Mouse (Mus musculus): ENCODE results near the gene Retn. TPM values are rescaled to one million over a fixed set of nuclear protein-coding genes. Genes with fewer than 3 reads are reported as not detected.

Gene Retn
- polyA plus RNA-seq, 1 experiment from 2014 or later, result not detected

- Histone ChIP-seq H3K4me3 (ENCODE audit: inconsistent target) (peak within 1 kb of the TSS; percentile 99), H3K27ac (peak within 1 kb of the TSS; percentile 79), H3K79me2 (ENCODE audit: inconsistent target) (peaks cover 24% of the 10 kb centered on the region), H3K36me3 (ENCODE audit: inconsistent target) (peaks cover 14% of the 10 kb centered on the region; the same call in 1 of the 2 replicates)
- under 1% methylated on average over 61 of the region's 61 CpGs for WGBS (ENCODE audit: missing documents)
These were observed 20.8 kb downstream of the Retn start, which contains the start of gene Trappc5 for GRCm38 (mm10) chr8:3676131-3676992. Gene Trappc5 (plus strand): TSS chr8:3676299.

DNA sequence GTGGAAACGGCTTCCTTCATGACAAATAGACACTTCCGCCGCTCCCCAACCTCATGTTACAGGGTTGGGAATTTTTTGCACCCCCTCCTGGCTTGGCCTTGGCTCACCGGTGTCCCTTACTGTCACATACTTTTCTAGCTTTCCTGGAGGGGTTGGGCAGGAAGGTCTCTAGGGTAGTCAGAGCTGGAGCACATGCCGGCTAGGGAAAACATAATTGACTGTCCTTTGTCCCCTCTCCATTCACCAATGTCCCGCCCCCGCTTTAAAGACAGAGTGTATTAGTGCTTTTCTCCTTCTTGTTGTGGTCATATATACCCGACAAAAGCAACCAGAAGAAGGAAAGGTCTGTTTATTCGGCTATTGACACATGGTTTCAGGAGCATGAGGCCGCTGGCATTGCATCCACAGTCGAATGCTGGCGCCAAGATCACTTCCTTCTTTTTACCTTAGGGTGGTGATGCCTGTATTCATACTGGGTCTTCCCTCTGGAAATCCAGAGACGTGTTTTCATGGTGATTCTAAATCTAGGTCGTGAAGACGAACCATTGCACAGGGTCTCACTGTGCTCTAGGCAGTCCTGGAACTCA, 21.5 kb downstream of the Retn start:
- WGBS (ENCODE audit: missing documents), result 2% methylated on average over 15 of the region's 15 CpGs
- peak overlapping the region; percentile 99 for H3K4me3 ChIP-seq (ENCODE audit: inconsistent target)
- H3K36me3 ChIP-seq (ENCODE audit: inconsistent target), result peaks cover 14% of the 10 kb centered on the region; the same call in 1 of the 2 replicates
- H3K27ac ChIP-seq, result peak overlapping the region; percentile 79
- peaks cover 24% of the 10 kb centered on the region for H3K79me2 ChIP-seq (ENCODE audit: inconsistent target)

DNA sequence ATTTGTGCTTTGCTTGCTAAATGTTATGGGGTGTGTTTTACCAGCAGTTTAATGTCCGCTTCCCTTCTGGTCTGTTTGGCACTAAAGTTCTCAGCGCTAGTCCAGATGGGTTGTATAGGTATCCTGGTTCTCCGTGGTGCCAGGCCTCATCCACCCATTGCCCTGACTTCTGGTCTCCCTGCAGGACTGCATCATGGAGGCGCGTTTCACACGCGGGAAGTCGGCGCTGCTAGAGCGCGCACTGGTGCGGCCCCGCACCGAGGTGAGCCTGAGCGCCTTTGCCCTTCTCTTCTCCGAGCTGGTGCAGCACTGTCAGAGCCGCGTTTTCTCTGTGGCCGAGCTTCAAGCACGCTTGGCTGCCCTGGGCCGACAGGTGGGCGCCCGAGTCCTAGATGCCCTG, 23.3 kb downstream of the Retn start:
- H3K36me3 ChIP-seq (ENCODE audit: inconsistent target), result peaks cover 14% of the 10 kb centered on the region; the same call in 1 of the 2 replicates
- peaks cover 24% of the 10 kb centered on the region for H3K79me2 ChIP-seq (ENCODE audit: inconsistent target)
- no peak overlapping the region for H3K4me3 ChIP-seq (ENCODE audit: inconsistent target)
- WGBS (ENCODE audit: missing documents), result 97% methylated on average over 23 of the region's 23 CpGs
- no peak overlapping the region for H3K27ac ChIP-seq

- WGBS (ENCODE audit: missing documents), result 91% methylated on average over 18 of the region's 23 CpGs
- Histone ChIP-seq H3K79me2 (ENCODE audit: inconsistent target) (peaks cover 24% of the 10 kb centered on the region), H3K4me3 (ENCODE audit: inconsistent target) (no peak overlapping the region), H3K27ac (no peak overlapping the region), H3K36me3 (ENCODE audit: inconsistent target) (peaks cover 14% of the 10 kb centered on the region; the same call in 1 of the 2 replicates)
These were observed 23.7 kb downstream of the Retn start for GRCm38 (mm10) chr8:3679236-3679635.

DNA sequence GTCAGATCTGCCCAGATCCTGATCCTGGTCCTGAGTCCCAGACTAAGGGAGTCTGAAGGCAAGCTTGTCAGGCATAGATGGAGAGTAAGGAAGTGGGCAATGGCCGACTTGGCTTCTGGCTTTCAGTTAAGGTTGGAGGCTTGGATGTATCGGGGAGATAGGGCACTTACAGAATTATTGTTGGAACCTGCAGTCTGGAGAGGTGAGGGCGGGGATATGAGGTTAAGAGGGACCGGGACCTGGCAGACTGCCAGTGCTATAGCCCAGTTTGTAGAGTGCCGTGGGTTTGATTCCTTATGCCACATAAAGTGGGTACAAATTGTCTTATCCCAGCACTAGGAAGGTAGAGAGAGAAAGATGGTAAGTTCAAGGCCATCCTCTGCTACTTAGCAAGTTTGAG, 24.1 kb downstream of the Retn start:
- peaks cover 24% of the 10 kb centered on the region for H3K79me2 ChIP-seq (ENCODE audit: inconsistent target)
- no peak overlapping the region for H3K27ac ChIP-seq
- H3K36me3 ChIP-seq (ENCODE audit: inconsistent target), result peaks cover 14% of the 10 kb centered on the region; the same call in 1 of the 2 replicates
- H3K4me3 ChIP-seq (ENCODE audit: inconsistent target), result no peak overlapping the region
- WGBS (ENCODE audit: missing documents), result 94% methylated on average over 5 of the region's 5 CpGs

DNA sequence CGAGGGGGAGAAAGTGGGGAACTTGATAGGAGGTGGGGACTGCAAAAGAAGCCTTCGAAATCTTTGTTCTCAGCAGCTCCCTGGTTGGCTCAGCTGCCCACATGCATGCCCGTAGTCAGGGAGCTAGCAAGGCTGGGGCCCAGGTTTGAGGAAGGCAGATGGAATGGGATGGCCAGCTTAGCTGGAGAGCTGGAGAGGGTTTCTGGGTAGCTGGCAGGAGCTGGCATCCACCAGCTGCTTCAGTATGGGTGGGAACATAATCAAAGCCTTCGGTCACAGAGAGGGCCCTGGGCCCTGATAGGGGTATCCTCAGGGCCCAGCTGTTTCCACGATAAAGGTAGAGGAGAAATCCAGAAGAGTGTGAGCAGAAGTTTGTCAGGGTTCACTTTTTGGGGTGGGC, 26.9 kb downstream of the Retn start:
- no peak overlapping the region for H3K4me3 ChIP-seq (ENCODE audit: inconsistent target)
- peaks cover 14% of the 10 kb centered on the region for H3K79me2 ChIP-seq (ENCODE audit: inconsistent target)
- H3K36me3 ChIP-seq (ENCODE audit: inconsistent target), result peaks cover 14% of the 10 kb centered on the region; the same call in 1 of the 2 replicates
- H3K27ac ChIP-seq, result no peak overlapping the region
- WGBS (ENCODE audit: missing documents), result 97% methylated on average over 5 of the region's 5 CpGs

DNA sequence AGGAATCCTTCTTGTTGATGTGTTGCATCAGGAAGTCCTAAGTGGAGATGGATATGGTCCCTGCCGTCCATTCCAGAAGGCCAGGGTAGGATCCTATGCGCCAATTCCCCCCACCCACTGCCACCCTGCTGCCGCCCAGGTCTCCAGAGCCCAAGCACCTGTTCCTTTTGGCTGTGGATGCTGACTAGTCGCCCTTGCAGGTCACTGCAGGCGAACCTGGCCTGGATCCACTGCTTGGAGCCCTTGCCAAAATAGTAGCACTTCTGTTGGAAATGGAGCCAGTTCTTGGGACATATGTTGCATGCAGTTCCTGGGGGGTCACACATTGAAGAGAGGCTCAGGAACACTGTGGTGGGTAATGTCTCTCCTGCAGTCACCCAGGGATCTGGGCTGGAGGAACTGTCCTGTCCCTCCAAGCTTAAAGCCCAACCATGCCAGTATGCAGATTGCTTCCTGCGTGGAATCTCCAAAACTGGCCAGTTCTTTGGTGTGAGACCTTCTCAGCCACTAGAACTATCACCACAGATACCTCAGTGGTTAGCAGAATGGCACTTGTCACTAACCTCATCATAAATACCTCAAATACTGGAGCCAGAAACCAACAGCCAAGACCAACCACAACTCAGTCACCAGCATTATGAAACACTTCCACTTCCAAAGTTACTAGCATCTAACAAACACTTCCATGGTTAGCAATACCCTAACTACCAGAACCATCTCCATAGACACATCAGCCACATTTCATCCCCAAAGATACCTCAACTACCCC, 28.0 kb downstream of the Retn start:
- no peak overlapping the region for H3K27ac ChIP-seq
- peaks cover 2% of the 10 kb centered on the region; the same call in 1 of the 2 replicates for H3K79me2 ChIP-seq (ENCODE audit: inconsistent target)
- H3K36me3 ChIP-seq (ENCODE audit: inconsistent target), result peaks cover 14% of the 10 kb centered on the region; the same call in 1 of the 2 replicates
- no peak overlapping the region for H3K4me3 ChIP-seq (ENCODE audit: inconsistent target)
- 86% methylated on average over 6 of the region's 6 CpGs for WGBS (ENCODE audit: missing documents)

DNA sequence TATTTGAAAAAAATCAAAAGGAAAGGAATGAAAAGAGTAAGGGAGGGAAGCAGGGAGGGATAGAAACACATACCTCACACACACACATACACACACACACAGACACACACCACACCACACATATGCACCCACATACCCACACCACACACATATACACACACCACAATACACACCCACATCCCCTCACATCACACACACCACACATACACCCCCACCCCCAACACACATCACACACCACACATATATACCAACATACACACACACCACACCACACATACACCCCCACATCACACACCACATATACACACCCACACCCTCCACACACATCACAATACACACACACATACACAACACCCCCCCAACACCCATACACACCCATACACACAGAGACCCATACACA, 29.0 kb downstream of the Retn start:
- no peaks in the 10 kb centered on the region for H3K79me2 ChIP-seq (ENCODE audit: inconsistent target)
- peaks cover 11% of the 10 kb centered on the region; the same call in 1 of the 2 replicates for H3K36me3 ChIP-seq (ENCODE audit: inconsistent target)
- H3K27ac ChIP-seq, result no peak overlapping the region
- no peak overlapping the region for H3K4me3 ChIP-seq (ENCODE audit: inconsistent target)

- H3K79me2 ChIP-seq (ENCODE audit: inconsistent target), result no peaks in the 10 kb centered on the region
- WGBS (ENCODE audit: missing documents), result 69% methylated on average over 5 of the region's 5 CpGs
- H3K36me3 ChIP-seq (ENCODE audit: inconsistent target), result peaks cover 2% of the 10 kb centered on the region; the same call in 1 of the 2 replicates
- no peak overlapping the region for H3K27ac ChIP-seq
- no peak overlapping the region for H3K4me3 ChIP-seq (ENCODE audit: inconsistent target)
These were observed 29.9 kb downstream of the Retn start for GRCm38 (mm10) chr8:3685422-3685821.

DNA sequence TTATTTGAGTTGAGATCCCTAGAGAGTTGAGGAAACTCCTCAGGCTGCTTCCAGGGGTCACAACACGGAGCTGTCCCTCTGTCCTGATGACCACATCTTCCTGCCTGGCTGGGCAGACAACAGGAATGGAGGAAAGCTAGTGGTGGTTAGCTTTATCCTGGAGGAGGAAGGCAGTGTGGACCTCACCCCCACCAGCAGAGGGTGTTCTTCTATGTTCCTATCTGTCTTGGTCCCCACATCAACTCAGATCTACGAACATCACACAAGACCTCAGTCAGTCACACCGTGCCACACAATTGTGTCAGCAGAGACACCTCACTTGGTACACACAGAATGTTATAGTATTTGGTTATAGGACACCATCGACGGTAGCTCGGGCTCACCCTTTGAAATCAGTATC, 32.0 kb downstream of the Retn start:
- Histone ChIP-seq H3K36me3 (ENCODE audit: inconsistent target) (no peaks in the 10 kb centered on the region), H3K79me2 (ENCODE audit: inconsistent target) (no peaks in the 10 kb centered on the region), H3K27ac (no peak overlapping the region), H3K4me3 (ENCODE audit: inconsistent target) (no peak overlapping the region)
- 63% methylated on average over 6 of the region's 6 CpGs for WGBS (ENCODE audit: missing documents)

DNA sequence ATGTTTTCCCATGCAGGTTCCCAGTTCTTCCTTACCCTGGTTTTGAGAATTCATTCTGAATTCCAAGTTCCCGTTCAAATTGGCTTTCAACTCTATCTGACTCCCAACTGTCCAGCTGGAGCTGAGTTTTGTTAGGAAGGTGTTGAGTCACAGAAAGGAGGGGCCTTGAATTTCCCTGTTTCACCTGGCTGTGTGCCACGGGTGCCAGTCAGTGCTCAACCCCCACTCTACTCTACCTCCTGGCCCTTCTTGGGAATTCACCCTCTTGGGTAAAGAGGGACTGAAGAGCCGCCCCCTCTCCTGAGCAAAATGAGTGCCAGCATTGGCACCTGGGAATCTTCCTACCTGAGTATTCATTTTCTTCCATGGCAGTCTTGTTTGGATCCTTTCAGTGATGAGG, 35.2 kb downstream of the Retn start:
- no peaks in the 10 kb centered on the region for H3K36me3 ChIP-seq (ENCODE audit: inconsistent target)

DNA sequence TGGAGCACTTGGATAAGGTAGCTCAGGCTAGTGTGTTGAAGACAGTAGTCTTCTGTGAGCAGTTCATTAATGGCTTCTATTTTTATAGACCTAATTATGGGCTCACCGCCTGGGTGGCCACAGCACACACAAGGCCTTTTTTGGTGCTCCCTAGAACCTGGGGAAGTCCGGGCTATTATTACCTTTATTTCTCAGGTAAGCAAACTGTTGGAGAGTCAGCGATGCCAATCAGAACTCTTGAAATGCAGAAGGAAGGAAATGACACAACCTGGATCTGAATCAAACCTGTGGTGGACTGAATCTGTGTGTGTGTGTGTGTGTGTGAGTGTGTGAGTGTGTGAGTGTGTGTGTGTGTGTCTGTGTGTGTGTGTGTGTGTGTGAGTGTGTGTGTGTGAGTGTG, 38.6 kb downstream of the Retn start, which contains the start of gene Fcer2a:
Fcer2a (minus strand) TSS at position 55 of the 400 bp plus-strand sequence.
- Histone ChIP-seq H3K27ac (no peak within 1 kb of the TSS), H3K4me3 (ENCODE audit: inconsistent target) (no peak within 1 kb of the TSS), H3K79me2 (ENCODE audit: inconsistent target) (no peaks in the 10 kb centered on the region), H3K36me3 (ENCODE audit: inconsistent target) (no peaks in the 10 kb centered on the region)
- 38% methylated on average over 3 of the region's 3 CpGs for WGBS (ENCODE audit: missing documents)

More for the DNA sequence above, 35.2 kb downstream of the Retn start:
- Histone ChIP-seq H3K79me2 (ENCODE audit: inconsistent target) (no peaks in the 10 kb centered on the region), H3K27ac (no peak overlapping the region), H3K4me3 (ENCODE audit: inconsistent target) (no peak overlapping the region)
- 54% methylated on average over 3 of the region's 3 CpGs for WGBS (ENCODE audit: missing documents)

- H3K4me3 ChIP-seq (ENCODE audit: inconsistent target), result no peak overlapping the region
- no peaks in the 10 kb centered on the region for H3K79me2 ChIP-seq (ENCODE audit: inconsistent target)
- no peak overlapping the region for H3K27ac ChIP-seq
- no peaks in the 10 kb centered on the region for H3K36me3 ChIP-seq (ENCODE audit: inconsistent target)
- 88% methylated on average over 1 of the region's 1 CpGs for WGBS (ENCODE audit: missing documents)
These were observed 45.9 kb downstream of the Retn start for GRCm38 (mm10) chr8:3701491-3701890.

DNA sequence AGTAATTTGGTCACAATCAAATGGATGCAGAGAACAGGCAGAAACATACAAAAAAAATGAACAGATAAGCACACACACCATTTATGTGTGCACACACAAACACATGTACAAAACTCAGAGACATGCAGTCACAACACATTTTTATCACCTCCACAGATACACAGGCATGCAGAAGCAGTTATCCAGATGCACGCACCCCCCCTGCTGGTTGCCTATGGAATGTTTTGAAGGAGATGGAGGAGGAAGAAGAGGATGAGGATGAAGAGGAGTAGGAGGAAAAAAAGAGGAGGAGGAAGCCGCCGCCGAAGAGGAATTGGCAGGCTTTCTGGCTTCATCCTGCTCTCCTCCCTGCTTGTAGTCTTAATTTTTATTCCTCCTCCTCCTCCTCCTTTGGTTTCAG, 50.1 kb downstream of the Retn start:
- Histone ChIP-seq H3K4me3 (ENCODE audit: inconsistent target) (no peak overlapping the region), H3K79me2 (ENCODE audit: inconsistent target) (no peaks in the 10 kb centered on the region), H3K27ac (no peak overlapping the region), H3K36me3 (ENCODE audit: inconsistent target) (no peaks in the 10 kb centered on the region)
- 60% methylated on average over 1 of the region's 4 CpGs for WGBS (ENCODE audit: missing documents)

Measured in macrophage (primary cell).